Mouse (Mus musculus) frontal cortex, adult 2 months (tissue): ENCODE measurements around the gene Nwd1. TPM values are rescaled to one million over a fixed set of nuclear protein-coding genes. Genes with fewer than 3 reads are reported as not detected.

ENCODE experiments used
- DNase-seq, 2 experiments: peaks; one replicate each; pipeline ENCODE4 v3.0.0; 2022; ENCODE audit warnings: low spot score in 1 of 2; ENCODE audit errors: extremely low spot score in 1 of 2
- polyA plus RNA-seq: library from polyadenylated mRNA; depleted of rRNA; stranded (reverse); fragments of >200 nt; gene quantifications from 2 replicates; pipeline ENCODE4 v1.2.3, GENCODE M21; 2012

Nwd1 gene
- polyA plus RNA-seq, 1 experiment = 26.4 TPM

DNA sequence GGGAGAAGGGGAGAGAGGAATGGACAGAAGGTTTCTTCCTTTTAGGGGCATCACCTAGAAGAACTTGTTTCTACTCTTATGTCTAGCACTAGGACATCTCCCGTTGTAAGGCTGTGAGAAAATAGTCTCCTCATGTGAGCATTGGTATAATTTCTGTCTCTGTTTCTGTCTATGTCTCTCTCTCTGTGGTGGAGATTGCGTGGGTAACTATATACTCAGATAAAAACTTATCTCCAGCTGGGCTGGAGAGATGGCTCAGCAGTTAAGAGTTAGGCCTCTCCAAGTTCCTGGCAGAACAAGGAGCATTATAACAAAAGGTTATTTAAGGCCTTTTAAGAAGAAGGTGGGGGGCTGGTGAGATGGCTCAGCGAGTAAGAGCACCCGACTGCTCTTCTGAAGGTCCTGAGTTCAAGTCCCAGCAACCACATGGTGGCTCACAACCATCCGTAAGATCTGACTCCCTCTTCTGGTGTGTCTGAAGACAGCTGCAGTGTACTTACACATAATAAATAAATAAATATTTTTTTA lies 37.1 kb downstream of the Nwd1 start:
- peak in 1 of 2 experiments; percentile 27 for DNase-seq

DNA sequence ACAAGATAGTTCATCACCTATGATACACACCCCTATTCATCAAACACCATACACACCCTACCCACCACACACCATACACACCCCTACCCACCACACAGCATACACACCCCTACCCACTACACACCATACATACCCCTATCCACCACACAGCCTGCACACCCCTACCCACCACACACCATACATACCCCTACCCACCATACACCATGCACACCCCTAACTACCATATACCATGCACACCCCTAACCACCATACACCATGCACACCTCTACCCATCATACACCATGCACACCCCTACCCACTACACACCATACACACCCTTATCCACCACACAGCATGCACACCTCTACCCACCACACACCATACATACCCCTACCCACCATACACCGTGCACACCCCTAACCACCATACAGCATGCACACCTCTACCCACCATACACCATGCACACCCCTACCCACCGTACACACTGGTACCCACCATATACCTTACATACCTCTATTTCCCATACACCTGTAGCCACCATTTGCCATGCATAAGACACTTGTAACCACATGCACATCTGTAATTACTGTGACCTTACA lies 51.9 kb downstream of the Nwd1 start:
- no peak for DNase-seq

DNA sequence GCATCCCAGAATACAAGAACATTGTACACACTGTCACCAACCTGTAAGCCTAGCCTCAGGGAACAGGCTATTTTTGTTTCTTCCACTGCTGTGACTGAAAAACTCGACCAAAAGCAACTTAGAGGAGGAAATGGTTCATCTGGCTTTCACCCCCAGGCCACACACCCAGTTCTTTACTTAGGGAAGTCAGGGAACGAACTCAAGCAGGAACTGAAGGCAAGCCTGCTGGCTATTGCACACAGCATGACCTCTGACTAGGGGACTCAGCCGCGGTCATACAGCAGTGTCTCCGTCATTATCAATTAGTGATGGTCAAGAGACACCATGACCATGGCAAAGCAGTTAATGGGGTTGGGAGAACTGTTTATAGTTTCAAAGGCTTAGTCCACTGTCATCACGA lies 66.1 kb downstream of the Nwd1 start:
- DNase-seq = no peak

DNA sequence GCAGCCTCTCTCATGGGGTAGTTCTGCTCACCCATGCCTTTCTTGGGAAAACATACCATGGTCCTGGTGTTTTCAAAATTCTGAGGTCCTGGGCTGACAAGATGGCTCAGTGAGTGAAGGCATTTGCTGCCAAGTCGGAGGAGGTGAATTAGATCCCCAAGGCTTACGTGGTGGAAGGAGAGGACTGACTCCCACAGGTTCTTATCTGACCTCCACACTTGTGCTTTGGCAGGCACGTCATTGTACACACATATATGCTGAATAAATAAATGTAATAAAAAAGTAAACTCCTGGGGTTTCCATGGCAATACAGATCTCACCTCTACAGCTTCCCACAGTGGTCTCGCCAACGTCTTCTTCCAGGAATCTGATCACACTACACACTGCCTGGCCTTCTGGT lies 70.1 kb downstream of the Nwd1 start:
- no peak for DNase-seq

DNA sequence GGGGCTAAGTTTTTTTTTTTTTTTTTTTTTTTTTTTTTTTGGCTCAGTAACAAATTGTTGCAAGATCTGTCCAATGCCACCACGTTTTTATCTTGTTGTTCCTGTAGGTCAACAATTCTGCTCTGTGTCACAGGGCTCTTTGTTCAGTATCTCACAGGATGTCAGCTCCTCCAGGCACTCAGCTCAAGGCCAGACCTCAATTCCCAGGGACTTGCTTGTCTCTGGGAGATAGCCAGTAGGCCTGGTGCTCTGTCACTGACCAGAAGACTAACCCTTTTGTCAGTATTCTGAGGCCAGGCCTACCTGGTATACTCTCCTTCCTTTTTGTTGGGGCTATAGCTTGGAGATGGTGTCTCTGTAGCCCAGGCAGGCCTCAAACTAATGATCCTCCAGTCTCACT lies 74.0 kb downstream of the Nwd1 start:
- no peak for DNase-seq

DNA sequence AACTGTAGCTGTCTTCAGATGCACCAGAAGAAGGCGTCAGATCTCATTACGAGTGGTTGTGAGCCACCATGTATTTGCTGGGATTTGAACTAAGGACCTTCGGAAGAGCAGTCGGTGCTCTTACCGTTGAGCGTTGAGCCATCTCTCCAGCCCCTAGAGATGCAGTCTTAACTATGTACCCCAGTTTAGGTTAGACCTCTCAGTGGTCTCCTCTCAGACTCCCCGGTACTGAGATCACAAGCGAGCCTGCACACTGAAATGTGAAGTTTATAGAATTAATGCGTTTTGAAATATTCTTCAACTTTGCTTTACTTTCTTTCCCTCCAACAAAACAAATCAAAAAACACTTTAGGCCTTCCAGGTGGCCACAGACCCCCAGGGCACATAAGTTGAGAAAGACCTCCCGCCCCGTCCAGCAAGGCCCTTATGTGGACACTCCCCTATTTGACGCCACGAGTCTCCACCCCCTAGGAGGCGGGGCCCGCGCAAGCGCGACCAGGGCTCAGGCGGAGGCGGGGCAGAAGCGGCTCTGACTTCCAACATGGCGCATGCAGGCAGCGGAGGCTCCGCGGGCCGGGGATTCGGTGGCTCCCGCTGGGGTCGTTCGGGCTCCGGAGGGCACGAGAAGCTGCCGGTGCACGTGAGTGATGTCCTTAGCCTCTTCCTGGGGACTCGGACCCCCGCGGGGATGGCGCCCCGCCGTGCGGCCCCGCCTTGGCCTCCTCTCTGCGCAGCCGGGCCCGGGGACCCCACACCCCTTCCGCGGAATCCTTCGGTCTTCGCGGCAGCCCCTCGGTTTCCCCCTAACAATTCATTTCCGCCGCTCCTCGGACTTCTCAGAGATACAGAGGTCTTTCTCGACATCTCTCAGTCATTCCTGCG lies 76.5 kb downstream of the Nwd1 start, which contains the start of gene Sin3b:
Sin3b (plus strand) TSS at position 517 of the 882 bp plus-strand sequence.
- DNase-seq = peak; percentile 81 to 95

DNA sequence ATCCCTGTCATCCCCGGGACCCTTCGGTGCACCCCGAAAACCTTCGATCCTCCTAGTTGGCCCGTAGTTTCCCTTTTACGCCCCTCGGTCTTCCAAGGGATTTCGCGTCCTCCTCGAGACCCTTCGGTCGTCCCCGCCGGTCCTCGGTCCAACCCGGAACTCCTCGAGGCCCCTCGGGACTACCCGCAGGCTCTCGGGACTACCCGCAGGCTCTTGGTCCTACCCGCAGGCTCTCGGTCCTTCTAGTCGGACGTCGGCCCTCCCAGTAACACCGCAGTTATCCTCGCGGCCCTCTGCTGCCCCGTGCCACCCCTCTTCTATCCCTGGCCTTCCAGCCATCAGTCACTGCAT lies 77.1 kb downstream of the Nwd1 start:
- DNase-seq = no peak

DNA sequence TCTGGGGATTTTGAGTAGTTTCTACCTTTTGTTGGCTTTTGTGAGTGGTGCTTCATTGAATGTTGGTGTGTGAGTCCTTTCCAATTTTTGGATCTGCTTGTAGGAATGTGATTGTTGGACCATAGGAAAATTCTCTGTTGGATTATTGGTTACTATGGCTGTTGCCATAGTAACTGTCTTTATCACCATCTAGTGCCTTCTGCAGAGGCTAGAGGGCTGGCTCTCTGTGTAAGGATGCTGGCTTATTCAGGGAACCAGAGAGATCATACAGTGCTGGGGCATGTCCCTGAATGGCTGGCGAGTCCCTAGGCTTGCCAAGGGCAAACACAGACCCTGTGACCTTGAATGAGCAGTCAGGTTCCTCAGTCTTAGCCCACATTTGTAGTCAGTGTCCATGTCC lies 82.1 kb downstream of the Nwd1 start:
- no peak for DNase-seq

DNA sequence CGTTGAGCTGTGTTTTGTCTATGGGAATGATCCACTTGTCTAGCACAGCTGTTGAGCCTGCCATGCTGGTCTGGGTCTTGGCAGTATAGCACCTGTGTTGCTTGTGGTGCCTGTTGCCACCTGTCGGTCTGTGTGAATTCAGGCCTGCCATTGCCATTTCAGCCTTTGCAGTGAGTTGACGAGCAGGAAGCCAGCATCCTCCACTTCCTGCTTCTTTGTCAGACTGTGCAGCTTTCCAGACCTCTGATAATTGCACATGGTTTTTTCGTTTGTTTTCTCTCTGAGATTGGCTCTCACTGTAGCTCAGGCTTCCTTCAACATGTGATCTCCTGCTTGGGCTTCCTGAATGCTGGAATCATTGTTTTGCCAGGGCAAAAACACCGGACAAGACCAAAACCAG lies 88.5 kb downstream of the Nwd1 start:
- no peak for DNase-seq

DNA sequence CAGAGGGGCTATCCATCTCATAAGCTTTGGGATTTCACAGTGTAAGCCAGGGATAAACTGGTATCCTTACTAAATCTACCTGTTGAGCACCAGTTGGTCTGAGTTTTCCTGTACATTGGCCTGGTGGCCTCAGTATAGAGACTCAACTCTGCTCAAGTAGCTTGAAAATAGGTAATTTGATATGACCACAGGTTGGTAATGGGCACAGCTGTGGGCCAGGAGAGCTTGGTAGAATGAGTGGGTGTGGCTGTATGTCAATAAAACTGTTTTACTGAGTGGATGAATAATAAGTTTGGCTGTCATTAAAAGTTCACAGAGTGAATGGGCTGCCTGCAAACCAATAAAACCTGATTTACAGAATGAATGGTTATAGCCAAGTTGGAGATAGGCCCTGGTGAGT lies 90.4 kb downstream of the Nwd1 start:
- DNase-seq = no peak

DNA sequence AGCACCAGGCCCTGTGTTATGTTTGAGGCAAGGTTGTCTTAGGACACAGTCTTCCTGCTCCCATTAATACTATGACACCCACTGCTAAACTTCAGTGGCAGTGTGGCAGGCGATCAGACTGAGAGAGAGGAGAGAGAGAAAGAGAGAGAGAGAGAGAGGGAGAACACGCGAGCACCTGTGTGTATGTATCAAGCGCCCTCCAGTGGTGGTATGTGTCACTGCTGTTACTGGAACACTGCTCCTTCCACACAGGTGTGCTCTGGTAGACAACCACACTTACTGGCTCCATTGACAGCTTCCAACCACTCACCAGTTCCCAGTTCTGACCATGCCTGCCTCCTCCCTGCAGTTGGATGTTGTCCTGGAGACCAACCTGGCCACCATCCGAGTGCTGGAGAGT lies 99.5 kb downstream of the Nwd1 start:
- DNase-seq = peak; percentile 42 to 77

DNA sequence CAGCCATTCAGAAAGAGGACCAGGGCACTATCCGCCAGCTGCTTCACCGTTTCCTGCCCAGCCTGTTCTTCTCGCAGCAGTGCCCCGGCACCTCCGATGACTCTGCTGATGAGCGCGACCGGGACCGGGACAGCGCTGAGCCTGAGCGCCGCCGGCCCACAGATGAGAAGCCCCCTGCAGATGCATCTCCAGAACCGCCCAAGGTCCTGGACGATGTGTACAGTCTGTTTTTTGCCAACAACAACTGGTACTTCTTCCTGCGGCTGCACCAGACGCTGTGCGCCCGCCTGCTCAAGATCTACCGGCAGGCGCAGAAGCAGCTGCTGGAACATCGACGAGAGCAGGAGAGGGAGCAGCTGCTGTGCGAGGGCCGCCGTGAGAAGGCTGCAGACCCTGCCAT lies 103.3 kb downstream of the Nwd1 start:
- no peak for DNase-seq

DNA sequence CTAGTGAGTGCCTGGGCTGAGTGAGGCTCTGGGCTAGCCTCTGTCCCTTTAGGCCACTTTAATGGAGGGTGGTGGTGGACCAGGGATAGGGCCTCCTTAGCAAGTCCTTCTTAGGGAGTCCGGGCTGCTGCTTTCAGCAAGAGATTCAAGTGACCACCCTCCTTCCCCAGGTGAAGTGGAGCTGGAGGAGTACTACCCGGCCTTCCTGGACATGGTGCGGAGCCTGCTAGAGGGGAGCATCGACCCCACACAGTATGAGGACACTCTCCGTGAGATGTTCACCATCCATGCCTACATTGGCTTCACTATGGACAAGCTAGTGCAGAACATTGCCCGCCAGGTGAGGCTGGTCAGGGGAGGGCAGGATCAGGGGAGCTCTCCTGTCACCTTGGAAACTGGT lies 103.8 kb downstream of the Nwd1 start:
- no peak for DNase-seq

DNA sequence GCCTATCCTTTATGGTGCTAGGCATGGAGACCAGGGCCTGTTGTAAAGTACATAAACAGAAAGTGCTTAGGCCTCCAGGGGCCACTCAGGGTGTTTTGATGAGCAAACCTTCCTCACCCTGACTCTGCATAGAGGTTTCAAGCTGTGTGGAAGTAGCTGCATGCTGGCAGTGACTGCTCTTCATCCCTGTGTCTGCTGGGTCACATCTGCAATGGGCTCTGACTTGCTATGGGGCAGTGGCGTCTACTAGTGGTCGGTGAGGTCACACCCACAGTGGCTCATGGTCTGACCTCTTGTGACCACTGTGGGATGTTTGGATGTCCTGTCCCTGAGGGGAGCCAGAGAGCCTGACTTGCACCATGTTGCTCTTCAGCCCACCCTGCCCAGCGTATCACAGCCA lies 104.6 kb downstream of the Nwd1 start:
- no peak for DNase-seq

DNA sequence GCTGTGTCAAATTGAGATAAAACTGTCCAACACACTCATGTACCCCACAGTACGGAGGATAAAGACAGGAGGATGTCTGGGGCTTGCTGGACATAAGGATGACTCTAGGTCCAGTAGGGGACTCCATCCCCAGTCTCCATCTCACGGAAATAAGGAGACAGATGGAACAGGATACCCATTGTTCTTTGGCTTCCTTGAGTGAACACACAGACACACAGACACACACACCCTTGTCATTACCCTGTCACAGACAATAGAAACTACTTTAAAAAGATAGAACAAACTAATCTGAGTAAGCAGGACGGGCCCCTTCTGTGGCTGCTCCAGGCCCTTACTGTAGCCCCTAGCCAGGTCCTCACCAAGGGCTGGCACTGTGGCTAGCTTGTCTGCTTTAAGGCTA lies 105.8 kb downstream of the Nwd1 start:
- no peak for DNase-seq

DNA sequence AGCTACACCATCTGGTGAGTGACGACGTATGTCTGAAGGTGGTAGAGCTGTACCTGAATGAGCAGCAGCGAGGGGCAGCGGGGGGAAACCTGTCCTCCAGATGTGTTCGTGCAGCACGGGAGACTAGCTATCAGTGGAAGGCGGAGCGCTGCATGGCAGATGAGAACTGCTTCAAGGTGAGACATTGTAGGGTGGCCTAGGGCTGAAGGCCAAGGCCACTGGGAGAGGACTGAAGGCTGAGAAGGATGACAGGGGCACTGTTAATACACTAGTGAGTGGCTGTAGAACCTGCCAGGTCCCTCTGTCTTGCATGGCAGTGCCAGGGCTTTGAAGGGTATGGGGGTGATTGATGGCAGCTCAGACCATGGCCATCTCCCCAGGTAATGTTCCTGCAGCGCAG lies 106.7 kb downstream of the Nwd1 start:
- no peak for DNase-seq

DNA sequence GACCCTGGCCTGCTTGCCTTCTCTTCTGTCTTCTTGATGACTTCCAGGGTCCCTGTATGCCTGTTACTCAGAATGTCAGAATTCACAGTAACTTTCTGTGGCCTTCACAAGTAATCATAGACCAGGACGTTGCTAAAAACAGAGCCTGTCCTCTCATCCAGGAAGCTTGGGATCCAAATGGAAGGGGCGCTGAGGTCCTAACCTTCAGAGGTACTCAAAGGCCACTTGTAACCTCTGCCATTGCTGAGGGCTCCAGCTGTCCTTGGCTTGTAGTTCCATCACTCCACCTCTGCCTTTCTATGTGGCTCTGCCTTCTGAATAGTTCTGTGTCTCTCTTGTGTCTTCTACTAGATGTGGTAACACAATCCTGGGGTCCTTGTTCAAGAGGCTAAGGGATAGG lies 107.3 kb downstream of the Nwd1 start:
- DNase-seq = no peak

DNA sequence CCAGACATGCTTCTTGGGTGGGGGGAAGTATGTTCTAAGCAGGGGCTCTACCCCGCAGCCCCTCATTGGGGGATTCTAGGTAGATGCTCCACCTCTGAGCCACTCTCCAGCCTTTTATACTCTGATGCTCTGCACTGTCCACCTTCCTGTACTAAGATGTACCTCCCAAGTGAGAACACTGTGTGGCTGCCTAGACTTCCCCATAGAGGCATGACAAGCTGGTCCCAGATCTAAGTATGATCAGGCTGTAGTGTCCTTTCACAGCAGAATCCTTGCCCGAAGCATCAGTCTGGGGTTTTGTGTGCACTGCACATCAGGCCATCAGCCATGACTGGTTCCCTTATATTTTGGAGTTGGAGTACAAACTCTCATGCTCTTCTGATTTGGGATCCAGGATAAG lies 109.5 kb downstream of the Nwd1 start:
- DNase-seq = no peak

DNA sequence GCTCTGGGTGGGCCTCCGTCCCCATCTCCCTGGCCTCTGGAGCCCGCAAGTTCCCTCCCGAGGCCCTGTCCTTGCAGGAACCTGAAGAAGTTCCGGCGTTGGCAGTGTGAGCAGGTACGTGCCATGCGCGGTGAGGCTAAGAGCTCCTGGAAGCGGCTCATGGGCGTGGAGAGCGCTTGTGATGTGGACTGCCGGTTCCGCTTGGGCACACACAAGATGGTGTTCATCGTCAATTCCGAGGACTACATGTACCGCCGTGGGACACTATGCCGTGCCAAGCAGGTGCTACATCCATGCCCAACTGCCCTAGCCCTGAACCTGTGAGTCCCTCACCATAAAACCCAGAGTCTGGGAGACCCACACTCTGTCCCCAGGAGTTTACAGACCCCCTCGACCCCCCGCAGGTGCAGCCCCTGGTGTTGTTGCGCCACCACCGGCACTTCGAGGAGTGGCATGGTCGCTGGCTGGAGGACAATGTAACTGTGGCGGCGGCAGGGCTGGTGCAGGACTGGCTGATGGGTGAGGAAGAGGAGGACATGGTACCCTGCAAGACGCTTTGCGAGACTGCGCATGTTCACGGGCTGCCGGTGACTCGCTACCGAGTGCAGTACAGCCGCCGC lies 110.4 kb downstream of the Nwd1 start:
- DNase-seq = no peak

DNA sequence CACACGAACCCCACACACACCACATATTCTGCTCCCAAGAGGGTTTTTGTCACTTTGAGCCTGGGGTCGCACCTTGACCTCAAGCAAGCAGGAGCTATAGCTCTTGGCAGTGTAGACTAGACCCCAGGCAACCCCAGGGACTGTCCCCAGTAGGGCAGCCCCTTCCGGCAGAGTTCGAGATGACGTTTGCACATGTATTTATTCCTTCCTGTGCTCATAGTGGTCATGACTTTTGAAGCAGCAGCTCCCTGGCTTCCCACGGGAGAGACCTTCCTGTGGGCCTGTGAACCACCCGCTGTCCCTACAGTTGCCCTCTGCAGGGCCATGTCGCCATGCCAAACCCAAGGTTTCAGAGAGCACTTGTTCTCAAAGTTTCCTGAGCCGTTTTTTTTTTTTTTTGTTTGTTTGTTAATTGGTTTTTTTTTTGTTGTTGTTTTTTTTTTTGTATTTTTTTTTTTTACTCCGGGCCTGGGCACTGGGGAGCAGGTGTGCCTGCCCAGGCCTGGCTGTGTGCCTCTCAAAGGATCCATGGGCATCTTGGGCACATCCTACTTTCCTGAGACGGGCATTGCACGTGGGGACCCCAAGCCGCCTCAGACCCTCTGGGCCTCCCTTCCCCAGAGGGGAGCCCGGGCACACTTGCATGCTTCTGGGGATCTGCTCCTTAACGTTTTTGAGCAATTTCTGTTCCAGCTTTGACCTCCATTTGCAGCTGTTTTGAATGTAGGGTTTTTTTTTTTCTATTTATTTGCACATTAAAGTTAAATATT lies 111.1 kb downstream of the Nwd1 start:
- DNase-seq = no peak

DNA sequence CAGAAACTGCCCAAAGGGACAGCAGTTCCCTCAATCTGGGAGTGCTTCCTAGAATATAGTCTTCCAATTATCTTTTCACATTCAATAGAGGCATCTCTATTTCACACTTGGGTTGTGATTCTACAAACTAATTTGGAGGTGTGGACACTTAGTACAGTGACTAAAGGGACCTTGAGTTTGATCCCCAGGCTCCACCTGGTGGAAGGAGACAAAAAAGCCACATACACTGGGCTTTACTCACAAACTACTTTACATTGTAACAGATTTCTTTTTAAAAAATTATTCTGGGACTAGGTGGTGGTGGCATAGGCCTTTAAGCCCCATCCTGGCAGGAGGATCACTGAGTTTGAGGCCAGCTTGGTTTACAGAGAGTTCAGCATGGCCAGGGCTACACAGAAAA lies 111.8 kb downstream of the Nwd1 start:
- no peak for DNase-seq
